Mouse (Mus musculus): ENCODE measurements around the gene Mfsd4a.

The Mfsd4a gene

DNA sequence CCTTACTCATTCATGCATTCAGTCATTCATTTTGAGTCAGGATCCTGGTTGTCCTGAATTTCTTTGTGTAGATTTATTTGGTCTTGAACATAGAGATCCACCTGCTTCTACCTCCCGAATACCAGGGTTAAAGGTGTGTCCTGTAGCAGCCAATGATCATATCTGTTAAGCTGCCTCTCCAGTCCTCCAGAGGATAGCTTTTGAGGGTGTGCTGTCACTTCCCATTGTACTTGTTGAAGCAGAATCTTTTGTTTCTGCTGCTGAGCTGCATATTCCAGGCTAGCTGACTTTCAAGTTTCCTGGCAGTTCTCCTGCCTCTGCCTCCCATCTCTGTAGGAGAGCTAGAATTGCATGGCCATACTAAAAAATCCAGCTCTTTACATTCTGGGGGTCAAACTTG lies 51.2 kb downstream of the Mfsd4a start:
- no peak for DNase-seq (ENCODE audit: low read depth, low spot score)

DNA sequence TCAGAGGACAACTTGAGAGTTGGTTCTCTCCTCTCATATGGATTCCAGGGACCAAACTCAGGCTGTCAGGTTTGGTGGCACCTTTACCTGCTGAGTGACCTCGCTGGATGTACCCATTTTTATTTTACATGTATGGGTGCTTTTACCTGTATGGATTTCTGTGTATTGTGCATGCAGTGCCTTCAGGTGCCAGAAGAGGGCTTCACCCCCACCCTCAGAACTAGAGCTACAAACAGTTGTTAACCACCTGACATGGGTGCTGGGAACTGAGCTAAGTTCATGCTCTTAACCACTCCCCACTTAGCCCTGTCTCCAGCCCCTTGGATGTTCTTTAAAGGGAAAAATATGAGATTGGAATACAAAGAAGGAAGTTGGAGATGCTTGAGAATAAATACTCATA lies 53.1 kb downstream of the Mfsd4a start:
- no peak for DNase-seq (ENCODE audit: low read depth, low spot score)

DNA sequence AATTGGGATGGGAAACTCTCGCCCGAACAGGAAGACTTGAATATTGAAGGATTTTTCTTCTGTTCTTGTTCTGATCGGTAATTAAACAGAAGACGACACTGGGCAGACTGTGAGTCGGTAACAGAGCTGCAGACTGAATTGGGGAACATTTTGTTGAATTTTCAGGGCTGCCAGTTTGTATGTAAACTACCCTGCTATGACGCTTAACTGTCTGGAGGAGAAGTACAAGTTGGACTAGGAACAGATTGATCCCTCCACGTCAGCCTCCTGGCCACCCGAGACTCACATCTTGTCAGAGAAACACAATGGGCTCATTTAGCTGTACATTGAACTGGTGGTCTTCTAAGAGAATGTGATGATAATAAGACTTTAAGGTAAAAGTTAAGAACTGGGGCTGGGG lies 55.0 kb downstream of the Mfsd4a start:
- DNase-seq (ENCODE audit: low read depth, low spot score): no peak

DNA sequence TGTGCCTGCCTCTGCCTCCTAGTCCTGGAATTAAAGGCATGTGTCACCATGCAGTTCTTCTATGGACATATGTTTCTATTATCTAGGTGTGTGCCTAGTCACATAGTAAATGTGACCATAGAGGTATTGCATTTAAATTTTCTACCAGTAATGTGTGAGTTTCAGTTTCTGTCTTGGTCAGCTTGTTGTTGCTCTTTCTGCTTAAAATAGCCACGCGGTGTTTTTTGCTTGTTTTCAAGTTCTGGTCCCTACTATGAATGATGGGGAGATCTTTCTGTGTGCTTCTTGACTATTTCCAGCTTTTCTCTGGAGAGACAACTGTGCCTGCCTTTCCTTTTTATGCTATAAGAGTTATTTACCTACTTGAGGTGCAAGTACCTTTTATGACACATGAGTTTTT lies 56.1 kb downstream of the Mfsd4a start:
- no peak for DNase-seq (ENCODE audit: low read depth, low spot score)

DNA sequence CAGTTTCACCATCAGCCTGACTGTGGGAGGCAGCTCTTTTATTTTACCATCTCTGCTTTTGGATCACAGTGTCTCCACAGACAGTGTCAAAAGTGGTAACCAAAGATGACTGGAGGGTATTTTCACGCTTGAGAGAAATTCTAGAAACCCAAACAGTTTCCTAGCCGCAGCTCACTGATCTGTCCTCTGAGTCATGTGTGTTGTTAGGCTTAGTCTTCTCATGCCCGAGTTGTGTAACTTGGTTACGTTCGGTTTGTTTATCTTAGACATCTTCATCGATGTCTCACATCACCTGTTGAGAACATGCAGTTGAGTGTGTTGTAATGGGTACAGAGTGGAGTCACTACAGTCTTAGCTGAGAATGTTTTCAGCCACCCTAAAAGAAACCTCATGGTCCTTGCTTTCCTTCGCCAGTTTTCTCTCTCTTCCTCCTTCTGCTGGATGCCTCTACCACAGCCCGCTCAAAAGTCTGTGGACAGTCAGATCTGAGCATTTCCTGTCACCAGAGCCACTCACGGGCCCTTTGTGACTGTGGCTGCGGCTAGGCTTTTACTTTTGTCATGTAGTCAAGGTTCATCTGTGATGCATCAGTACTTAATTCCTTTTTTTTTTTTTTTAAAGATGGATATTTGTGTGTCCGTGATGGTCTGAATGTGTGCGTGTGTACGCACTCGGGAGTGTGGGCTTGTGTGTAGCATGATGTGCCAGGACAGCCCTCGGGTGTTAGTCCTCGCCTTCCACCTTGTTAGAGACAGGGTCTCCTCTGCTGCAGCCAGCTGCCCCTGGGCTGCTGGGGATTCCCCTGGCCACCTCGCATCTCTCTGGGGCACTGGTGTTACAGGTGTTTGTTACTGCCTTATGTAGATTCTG lies 57.0 kb downstream of the Mfsd4a start:
- DNase-seq (ENCODE audit: low read depth, low spot score): no peak

DNA sequence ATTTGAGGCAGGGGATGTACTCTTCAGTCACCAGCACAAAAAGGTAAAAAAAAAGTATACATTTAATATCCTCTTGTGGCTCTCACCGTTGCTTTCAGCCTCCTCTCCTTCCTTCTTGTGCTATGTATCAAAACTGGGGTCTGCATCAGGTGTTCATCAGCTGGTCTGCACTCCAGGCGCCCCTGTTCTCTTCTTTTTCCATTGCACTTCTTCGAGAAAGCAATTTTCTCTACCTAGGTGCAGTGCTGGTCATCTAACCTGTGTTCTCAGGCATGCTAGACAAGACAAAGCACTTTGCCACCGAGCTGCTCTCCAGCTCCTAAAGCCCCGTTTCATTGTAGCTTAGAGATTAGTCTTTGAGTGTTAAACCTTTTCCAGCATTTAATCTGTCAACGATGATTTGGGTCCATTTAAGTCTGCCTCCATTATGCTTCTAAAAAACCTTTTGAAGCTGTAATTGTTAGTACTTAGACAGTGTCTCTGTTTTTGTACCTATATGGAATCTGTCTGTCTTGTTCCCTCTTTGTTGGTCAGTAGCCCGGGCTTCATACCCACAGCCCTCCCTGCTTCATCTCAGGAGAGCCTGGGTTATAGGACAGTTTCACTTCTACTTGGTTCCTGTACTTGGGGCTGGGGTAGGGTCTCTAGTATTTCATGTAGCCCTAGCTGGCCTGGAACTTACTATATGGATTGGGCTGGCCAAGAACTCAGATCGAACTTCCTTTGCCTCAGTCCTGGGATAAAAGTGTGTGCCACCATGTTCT lies 58.8 kb downstream of the Mfsd4a start:
- DNase-seq (ENCODE audit: low read depth, low spot score): no peak

DNA sequence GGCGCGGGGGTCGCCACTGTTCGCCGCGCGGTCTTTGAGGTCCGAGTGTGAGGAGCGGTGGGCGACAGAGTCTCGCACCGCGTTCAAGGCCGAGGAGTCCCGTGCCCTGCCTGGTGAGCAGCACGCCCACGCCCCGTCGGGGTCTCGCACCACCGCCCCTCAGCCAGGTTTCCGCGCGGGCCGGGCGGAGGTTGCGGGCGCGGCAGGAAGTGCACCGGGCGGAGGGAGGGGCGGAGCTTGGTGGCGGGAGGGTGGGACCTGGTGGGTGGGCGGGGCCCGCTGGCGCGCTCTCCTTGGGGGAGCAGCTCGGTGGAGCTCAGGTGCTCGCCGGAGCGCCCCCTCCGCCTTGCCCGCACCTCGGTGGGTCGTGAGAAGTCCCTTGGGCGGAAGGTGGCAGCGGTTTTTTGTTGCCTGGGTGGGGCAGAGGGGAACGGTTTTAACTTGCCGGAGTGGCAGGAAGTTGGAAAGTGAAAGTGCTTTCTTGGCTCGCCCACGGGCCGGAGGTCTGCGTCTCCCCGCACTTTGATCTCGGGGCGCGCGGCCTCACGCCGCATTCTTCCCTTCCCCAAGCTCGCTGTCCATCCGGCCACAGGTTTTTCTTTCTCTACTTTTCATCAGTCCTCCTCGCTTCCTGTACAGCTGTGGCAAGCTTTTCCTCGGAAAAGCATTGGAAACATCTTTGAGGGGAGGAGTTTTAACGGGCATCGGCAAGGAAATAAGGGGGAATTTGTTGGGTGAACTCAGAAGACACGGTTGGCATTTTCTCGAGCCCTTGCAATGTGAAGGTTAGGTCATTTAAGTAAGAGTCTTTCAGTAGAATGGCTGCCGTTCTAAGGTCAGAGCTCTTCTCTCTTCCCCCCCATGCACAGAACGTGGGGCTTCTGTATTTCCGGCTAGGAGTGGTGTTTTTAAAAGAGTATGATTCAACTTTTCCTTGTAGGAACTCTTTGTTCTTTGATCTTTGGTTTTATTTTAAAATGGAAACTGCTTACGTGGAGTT lies 59.7 kb downstream of the Mfsd4a start:
- peak; percentile 74 for DNase-seq (ENCODE audit: low read depth, low spot score)

DNA sequence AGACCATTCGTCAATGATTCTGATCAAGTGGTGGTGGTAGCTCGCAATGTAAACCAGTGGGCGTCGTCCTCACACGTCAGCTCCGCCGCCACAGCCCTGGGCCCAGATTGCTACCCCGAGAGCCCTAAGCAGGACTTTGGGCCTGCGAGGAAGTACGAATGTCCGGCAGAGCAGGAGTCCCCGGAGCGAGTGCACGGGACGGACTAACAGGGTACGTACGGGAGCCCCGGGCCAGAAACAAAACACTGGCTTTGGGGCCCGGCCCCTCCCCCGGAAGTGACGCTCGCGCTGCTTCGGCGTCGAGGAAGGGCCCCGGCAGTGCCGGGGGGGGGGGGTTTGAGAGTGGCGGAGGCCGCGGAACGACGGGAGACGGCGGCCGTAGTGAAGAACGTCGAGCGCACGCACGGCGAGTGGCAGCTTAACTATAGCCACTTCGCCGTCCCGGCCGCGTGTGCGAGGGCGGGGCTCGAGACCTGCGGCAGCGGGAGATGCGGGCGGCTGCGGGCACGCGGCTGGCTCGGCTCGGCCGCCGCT lies 60.5 kb downstream of the Mfsd4a start, which contains the start of gene Elk4:
Elk4 (plus strand) TSS at position 326 of the 534 bp plus-strand sequence.
- DNase-seq (ENCODE audit: low read depth, low spot score): peak; percentile 75

DNA sequence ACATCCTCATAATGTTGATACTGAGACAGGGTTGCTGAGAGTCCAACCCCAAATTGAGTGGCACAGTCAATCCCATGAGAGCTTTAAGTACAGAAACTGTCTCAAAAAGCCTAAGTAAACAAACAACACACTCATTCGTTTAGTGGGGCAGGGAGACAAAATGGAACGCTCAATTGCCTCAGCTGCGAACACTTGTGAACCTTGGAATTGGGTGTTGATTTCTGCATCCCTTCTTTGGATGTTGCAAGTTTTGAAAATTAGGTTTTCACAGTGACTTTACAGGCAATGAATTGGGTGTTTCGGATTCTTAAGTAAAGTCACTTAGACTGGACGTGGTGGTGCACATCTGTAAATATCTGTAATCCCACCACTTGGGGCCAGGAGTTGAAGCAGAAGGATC lies 61.1 kb downstream of the Mfsd4a start:
- no peak for DNase-seq (ENCODE audit: low read depth, low spot score)

DNA sequence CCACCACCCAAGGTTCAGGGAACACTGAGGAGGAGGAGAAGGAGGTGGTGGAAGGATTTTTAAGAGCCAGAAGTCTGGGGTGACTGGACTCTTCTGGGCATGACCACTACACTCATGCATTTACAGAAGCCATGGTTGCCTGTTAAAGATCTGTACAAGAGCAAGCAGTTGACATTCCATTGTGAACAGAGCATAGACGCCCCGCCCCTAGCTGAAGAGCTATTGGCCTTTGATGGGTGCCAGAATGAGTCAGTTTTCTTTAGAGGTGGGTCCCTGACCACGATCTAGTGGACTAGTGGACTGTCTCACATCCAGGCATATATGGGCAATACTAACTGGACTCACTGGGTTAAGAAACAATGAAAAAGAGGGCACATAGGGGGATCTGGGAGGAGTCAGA lies 61.8 kb downstream of the Mfsd4a start:
- no peak for DNase-seq (ENCODE audit: low read depth, low spot score)

DNA sequence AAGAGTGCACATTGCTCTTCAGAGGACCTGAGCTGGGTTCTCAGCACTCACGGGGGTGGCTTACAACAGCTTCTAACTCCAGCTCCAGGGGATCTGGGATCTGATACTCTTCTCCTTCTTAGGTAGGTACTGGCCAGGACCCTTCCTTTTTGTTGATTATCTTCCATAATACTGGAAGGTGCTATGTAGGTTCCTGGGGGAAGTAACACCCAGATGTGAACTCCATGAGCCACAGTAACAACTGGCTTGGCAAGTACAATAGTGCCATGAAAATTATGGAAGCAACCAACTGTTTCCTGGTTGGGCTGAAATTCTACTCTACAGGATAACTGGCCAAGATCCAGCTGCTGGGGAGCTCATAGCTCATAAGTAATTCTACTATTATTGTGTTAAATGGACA lies 62.4 kb downstream of the Mfsd4a start:
- no peak for DNase-seq (ENCODE audit: low read depth, low spot score)

DNA sequence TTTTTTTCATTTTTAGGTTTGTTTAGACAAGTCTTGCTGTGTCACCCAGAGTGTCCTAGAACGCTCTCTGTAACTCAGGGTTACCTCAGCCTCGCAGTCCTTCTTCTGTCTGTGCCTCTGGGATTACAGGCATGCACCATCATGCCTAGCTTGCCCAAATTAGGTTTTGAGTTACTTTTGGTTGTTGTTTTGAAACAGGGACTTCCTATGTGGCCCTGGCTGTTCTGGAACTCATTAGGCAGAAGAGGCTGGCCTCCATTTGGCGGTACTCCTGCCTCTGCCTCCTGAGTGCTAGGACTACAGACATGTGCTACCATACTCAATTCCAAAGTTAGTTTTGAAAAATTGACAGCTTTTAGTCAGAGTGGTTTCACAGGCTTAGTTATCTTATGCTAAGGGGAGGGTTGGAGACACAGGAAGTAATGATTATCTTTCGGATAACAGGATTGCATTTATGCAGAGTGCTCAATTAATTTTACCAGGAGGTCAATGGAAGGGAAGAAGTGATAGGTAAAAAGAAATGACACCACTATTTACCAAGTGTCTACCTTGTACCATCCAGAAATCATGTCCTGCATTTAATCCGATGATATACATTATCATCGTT lies 63.2 kb downstream of the Mfsd4a start:
- no peak for DNase-seq (ENCODE audit: low read depth, low spot score)

DNA sequence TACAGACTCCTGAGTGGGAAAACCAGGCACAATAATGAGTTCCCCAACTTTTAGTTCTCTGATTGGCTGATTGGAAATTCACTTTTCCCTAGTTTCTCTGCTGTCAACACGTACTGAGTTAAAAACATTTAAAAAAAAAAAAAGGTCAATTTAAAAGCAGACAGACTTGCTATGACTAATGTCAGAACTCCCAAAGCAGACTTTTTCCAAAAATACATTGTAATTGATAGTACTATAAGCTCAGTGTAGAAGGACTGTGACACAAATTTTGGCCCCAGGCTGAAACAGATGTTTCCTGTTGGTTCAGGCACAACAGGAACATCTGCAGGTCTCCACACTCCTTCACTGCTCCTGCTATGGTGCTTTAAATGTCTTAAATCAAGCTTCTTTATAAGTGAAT lies 64.0 kb downstream of the Mfsd4a start:
- DNase-seq (ENCODE audit: low read depth, low spot score): no peak

DNA sequence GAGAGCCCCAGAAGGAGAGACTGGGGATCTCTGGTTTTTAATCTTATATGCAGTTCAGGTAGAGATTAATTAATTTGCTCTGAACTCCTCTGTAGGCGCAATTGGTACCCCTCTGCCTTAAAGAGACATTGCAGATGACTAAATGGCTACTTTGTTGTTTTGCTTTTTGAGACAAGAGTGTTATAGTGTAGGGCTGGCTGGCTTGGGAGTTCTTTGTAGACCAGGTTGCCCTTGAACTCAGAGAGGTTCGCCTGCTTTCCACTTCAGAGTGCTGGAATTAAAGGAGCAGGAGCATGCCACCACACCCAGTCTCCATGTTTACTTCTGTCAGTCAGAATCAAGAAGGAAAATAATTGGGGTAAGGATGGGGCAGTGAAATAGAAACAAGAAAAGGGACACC lies 64.8 kb downstream of the Mfsd4a start:
- no peak for DNase-seq (ENCODE audit: low read depth, low spot score)

DNA sequence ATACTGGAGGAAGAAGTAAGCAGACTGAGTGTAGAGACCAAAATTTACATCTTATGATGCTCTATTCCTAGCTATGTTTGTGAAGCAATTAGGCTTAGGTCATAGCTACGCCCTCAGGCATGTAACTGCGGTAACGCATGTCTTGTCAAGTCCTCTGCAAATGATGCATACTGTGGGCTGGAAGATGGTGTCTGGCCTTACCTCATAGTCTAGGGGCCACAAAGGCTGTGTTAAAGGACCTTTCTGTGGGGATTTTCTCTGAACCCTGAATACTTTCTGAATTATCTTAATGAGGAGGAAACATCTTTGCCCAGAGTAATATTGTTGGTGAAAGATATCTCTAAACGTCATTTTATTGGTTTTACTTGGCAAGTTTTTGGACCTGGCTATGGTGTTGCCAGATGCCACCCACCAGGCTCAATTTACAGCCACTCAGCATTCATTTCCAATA lies 66.0 kb downstream of the Mfsd4a start:
- no peak for DNase-seq (ENCODE audit: low read depth, low spot score)

DNA sequence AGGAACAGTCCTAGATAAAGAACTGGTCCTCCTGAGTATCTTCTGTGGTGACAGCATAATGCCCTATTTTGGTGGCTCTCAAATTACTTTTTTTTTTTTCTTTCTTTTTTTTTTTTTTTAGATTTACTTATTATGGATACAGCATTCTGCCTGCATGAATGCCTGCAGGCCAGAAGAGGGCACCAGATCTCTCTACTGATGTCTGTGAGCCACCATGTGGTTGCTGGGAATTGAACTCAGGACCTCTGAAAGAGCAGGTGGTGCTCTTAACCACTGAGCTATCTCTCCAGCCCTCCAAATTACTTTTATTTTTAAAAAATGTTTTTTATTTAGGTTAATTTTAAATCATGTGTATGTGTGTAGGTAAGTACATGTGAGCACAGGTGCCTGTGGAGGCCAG lies 67.4 kb downstream of the Mfsd4a start:
- no peak for DNase-seq (ENCODE audit: low read depth, low spot score)

DNA sequence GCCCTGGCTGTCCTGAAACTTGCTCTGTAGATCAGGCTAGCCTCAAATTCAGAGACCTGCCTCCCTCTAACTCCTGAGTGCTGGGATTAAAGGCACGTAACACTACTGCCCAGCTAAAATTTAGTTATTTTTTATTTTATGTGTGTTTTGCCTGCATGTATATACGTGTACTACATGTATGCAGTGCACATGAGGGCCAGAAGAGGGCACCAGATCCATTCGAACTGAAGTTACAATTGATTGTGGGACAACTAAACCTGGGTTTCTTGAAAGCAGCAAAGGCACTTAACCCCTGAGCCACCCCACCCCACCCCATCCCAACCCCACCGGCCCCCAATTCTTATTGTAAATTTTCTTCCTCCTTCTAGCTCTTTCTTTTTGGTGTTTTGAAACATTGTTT lies 72.8 kb downstream of the Mfsd4a start:
- DNase-seq (ENCODE audit: low read depth, low spot score): no peak

DNA sequence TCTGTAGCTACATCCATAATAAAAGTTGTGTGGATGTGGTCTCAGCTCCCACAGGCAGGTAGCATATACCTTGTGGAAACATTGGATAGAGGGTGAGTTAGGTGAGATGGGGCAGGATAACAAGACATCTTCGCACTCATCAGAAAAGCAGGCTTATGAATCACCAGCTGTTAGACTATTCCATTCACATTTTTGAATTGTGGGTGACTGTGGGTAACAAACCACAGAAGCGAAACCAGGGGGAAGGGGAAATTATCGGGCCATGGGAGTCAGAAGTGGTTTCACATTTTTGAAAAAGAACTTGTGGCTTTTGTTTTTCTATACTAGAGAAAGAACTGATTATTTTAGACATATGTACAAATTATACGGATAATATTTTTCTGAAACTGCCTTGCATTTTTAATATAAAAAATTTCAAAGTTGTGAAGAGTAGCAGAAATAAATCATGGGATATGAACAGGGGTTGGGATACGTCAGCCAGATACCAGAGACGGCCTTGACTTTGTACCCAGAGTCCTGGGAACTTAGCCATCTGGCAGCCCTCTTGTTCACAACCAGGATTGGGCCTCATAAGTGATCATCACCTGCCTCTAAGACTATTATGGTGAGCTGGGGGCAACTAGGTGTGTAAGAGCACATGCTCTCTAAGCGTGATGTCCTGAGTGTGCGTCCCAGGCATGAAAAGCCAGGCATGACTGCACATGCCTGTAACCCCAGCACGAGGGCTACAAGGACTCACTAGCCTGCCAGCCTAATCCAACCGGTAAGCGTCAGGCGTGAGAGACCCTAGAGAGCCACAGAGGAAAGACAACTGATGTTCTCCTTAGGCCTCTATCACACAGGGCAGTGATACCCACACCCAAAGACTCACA lies 74.5 kb downstream of the Mfsd4a start:
- DNase-seq (ENCODE audit: low read depth, low spot score): no peak

DNA sequence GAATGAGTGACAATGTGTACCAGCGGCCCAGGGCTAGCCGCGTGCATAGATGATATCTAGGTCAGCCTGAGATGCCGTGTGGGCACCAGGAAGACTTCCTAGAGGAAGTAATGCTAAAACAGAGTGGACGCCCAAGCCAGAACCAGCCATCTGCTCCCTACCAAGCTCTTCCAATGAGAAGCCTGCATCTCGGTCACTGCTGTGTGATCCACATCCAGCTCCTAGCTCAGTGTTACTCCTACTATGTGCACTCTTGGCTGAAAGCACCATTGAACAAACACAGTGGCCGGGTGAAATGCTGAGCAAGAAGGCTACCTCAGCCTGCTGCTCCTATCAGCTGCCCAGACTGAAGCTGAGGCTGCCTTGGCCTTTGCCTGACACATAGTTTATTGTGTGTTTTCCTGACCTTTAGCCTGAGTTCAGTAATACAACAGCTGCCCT lies 75.3 kb downstream of the Mfsd4a start:
- no peak for DNase-seq (ENCODE audit: low read depth, low spot score)
